Mouse (Mus musculus): ENCODE measurements around the gene Kctd18. TPM values are rescaled to one million over a fixed set of nuclear protein-coding genes. Genes with fewer than 3 reads are reported as not detected.
"Not testable (repeated sequence)": the region's sequence is repeated elsewhere in the genome, so short reads cannot be mapped to it uniquely, and the experiment has no call there.

Kctd18 gene
- total and polyA plus RNA-seq, 3 experiments: 18.7 to 52.7 (median 30.6) TPM

- no peak overlapping the region for H3K4me3 ChIP-seq (ENCODE audit: low read depth, low read length)
- TF ChIP-seq TAL1 (conservative IDR thresholded peaks at IDR 0.05; ENCODE audit: low read depth, low read length): no peak
- no peak for TF ChIP-seq CTCF (IDR thresholded peaks at IDR 0.05; ENCODE audit: low read depth, low read length)
- no peak for TF ChIP-seq GATA2 (IDR thresholded peaks at IDR 0.05; ENCODE audit: borderline replicate concordance, low read depth, low read length)
- TF ChIP-seq GATA1 (IDR thresholded peaks at IDR 0.05; ENCODE audit: borderline replicate concordance, low read length): no peak
- TF ChIP-seq POLR2AphosphoS5 (IDR thresholded peaks at IDR 0.05; ENCODE audit: insufficient replicate concordance, low read depth, low read length): no peak
- peaks cover 8% of the 10 kb centered on the region; the same call in 1 of the 2 replicates for H3K27me3 ChIP-seq (ENCODE audit: insufficient read depth, low read length)
- no peak for ATAC-seq (ENCODE audit: extremely low read depth, insufficient number of reproducible peaks, low FRiP score, poor library complexity, severe bottlenecking)
- no peaks in the 10 kb centered on the region for H3K36me3 ChIP-seq (replicated peaks)
- H3K9me3 ChIP-seq (replicated peaks): no peaks in the 10 kb centered on the region
- peaks cover 8% of the 10 kb centered on the region; the same call in 1 of the 2 replicates for H3K4me1 ChIP-seq (ENCODE audit: insufficient read depth, low read depth, low read length)
- no peak for DNase-seq (ENCODE audit: low spot score)
These were observed 37.5 kb upstream of the Kctd18 start for GRCm38 (mm10) chr1:58056074-58056807.

- H3K27me3 ChIP-seq (ENCODE audit: insufficient read depth, low read length): peaks cover 6% of the 10 kb centered on the region; the same call in 1 of the 2 replicates
- no peaks in the 10 kb centered on the region for H3K36me3 ChIP-seq (replicated peaks)
- H3K9me3 ChIP-seq (replicated peaks): no peaks in the 10 kb centered on the region
- no peak overlapping the region for H3K4me3 ChIP-seq (ENCODE audit: low read depth, low read length)
- no peak for TF ChIP-seq TAL1 (conservative IDR thresholded peaks at IDR 0.05; ENCODE audit: low read depth, low read length)
- TF ChIP-seq CTCF (IDR thresholded peaks at IDR 0.05; ENCODE audit: low read depth, low read length): no peak
- no peak for TF ChIP-seq GATA1 (IDR thresholded peaks at IDR 0.05; ENCODE audit: borderline replicate concordance, low read length)
- TF ChIP-seq POLR2AphosphoS5 (IDR thresholded peaks at IDR 0.05; ENCODE audit: insufficient replicate concordance, low read depth, low read length): no peak
- no peak for TF ChIP-seq GATA2 (IDR thresholded peaks at IDR 0.05; ENCODE audit: borderline replicate concordance, low read depth, low read length)
- DNase-seq (ENCODE audit: low spot score) (no peak), ATAC-seq (ENCODE audit: extremely low read depth, insufficient number of reproducible peaks, low FRiP score, poor library complexity, severe bottlenecking) (no peak)
- peaks cover 10% of the 10 kb centered on the region; the same call in 1 of the 2 replicates for H3K4me1 ChIP-seq (ENCODE audit: insufficient read depth, low read depth, low read length)
These were observed 36.8 kb upstream of the Kctd18 start for GRCm38 (mm10) chr1:58055598-58055997.

- Histone ChIP-seq H3K4me3 (ENCODE audit: low read depth, low read length) (no peak overlapping the region), H3K9me3 (replicated peaks) (no peaks in the 10 kb centered on the region), H3K27me3 (ENCODE audit: insufficient read depth, low read length) (peaks cover 19% of the 10 kb centered on the region), H3K4me1 (ENCODE audit: insufficient read depth, low read depth, low read length) (peaks cover 10% of the 10 kb centered on the region; the same call in 1 of the 2 replicates), H3K36me3 (replicated peaks) (no peaks in the 10 kb centered on the region)
- TF ChIP-seq CTCF (IDR thresholded peaks at IDR 0.05; ENCODE audit: low read depth, low read length) (no peak), GATA1 (IDR thresholded peaks at IDR 0.05; ENCODE audit: borderline replicate concordance, low read length) (no peak), GATA2 (IDR thresholded peaks at IDR 0.05; ENCODE audit: borderline replicate concordance, low read depth, low read length) (no peak), POLR2AphosphoS5 (IDR thresholded peaks at IDR 0.05; ENCODE audit: insufficient replicate concordance, low read depth, low read length) (no peak), TAL1 (conservative IDR thresholded peaks at IDR 0.05; ENCODE audit: low read depth, low read length) (no peak)
- DNase-seq (ENCODE audit: low spot score): no peak
- no peak for ATAC-seq (ENCODE audit: extremely low read depth, insufficient number of reproducible peaks, low FRiP score, poor library complexity, severe bottlenecking)
These were observed 30.4 kb upstream of the Kctd18 start for GRCm38 (mm10) chr1:58049126-58049525.

- no peak for TF ChIP-seq TAL1 (conservative IDR thresholded peaks at IDR 0.05; ENCODE audit: low read depth, low read length)
- no peak for TF ChIP-seq GATA1 (IDR thresholded peaks at IDR 0.05; ENCODE audit: borderline replicate concordance, low read length)
- no peak for TF ChIP-seq POLR2AphosphoS5 (IDR thresholded peaks at IDR 0.05; ENCODE audit: insufficient replicate concordance, low read depth, low read length)
- no peak for TF ChIP-seq GATA2 (IDR thresholded peaks at IDR 0.05; ENCODE audit: borderline replicate concordance, low read depth, low read length)
- TF ChIP-seq CTCF (IDR thresholded peaks at IDR 0.05; ENCODE audit: low read depth, low read length): no peak
- Histone ChIP-seq H3K4me1 (ENCODE audit: insufficient read depth, low read depth, low read length) (peaks cover 6% of the 10 kb centered on the region; the same call in 1 of the 2 replicates), H3K9me3 (replicated peaks) (no peaks in the 10 kb centered on the region), H3K4me3 (ENCODE audit: low read depth, low read length) (no peak overlapping the region), H3K36me3 (replicated peaks) (no peaks in the 10 kb centered on the region), H3K27me3 (ENCODE audit: insufficient read depth, low read length) (peaks cover 28% of the 10 kb centered on the region)
- DNase-seq (ENCODE audit: low spot score) (no peak), ATAC-seq (ENCODE audit: extremely low read depth, insufficient number of reproducible peaks, low FRiP score, poor library complexity, severe bottlenecking) (no peak)
These were observed 28.1 kb upstream of the Kctd18 start for GRCm38 (mm10) chr1:58046721-58047290.

GRCm38 (mm10) chr1:58045546-58045945 is 26.8 kb upstream of the Kctd18 start:
- H3K4me3 ChIP-seq (ENCODE audit: low read depth, low read length): no peak overlapping the region
- ATAC-seq (ENCODE audit: extremely low read depth, insufficient number of reproducible peaks, low FRiP score, poor library complexity, severe bottlenecking): no peak
- no peak for DNase-seq (ENCODE audit: low spot score)
- no peaks in the 10 kb centered on the region for H3K36me3 ChIP-seq (replicated peaks)
- peaks cover 30% of the 10 kb centered on the region for H3K27me3 ChIP-seq (ENCODE audit: insufficient read depth, low read length)
- no peaks in the 10 kb centered on the region for H3K4me1 ChIP-seq (ENCODE audit: insufficient read depth, low read depth, low read length)
- TF ChIP-seq POLR2AphosphoS5 (IDR thresholded peaks at IDR 0.05; ENCODE audit: insufficient replicate concordance, low read depth, low read length) (no peak), GATA1 (IDR thresholded peaks at IDR 0.05; ENCODE audit: borderline replicate concordance, low read length) (no peak), TAL1 (conservative IDR thresholded peaks at IDR 0.05; ENCODE audit: low read depth, low read length) (no peak), GATA2 (IDR thresholded peaks at IDR 0.05; ENCODE audit: borderline replicate concordance, low read depth, low read length) (no peak), CTCF (IDR thresholded peaks at IDR 0.05; ENCODE audit: low read depth, low read length) (no peak)
- no peaks in the 10 kb centered on the region for H3K9me3 ChIP-seq (replicated peaks)

GRCm38 (mm10) chr1:58045076-58045475 is 26.3 kb upstream of the Kctd18 start:
- Histone ChIP-seq H3K27me3 (ENCODE audit: insufficient read depth, low read length) (peaks cover 30% of the 10 kb centered on the region), H3K4me1 (ENCODE audit: insufficient read depth, low read depth, low read length) (no peaks in the 10 kb centered on the region), H3K9me3 (replicated peaks) (no peaks in the 10 kb centered on the region), H3K36me3 (replicated peaks) (no peaks in the 10 kb centered on the region), H3K4me3 (ENCODE audit: low read depth, low read length) (no peak overlapping the region)
- ATAC-seq (ENCODE audit: extremely low read depth, insufficient number of reproducible peaks, low FRiP score, poor library complexity, severe bottlenecking) (no peak), DNase-seq (ENCODE audit: low spot score) (no peak)
- TF ChIP-seq TAL1 (conservative IDR thresholded peaks at IDR 0.05; ENCODE audit: low read depth, low read length): no peak
- no peak for TF ChIP-seq POLR2AphosphoS5 (IDR thresholded peaks at IDR 0.05; ENCODE audit: insufficient replicate concordance, low read depth, low read length)
- no peak for TF ChIP-seq GATA1 (IDR thresholded peaks at IDR 0.05; ENCODE audit: borderline replicate concordance, low read length)
- no peak for TF ChIP-seq CTCF (IDR thresholded peaks at IDR 0.05; ENCODE audit: low read depth, low read length)
- TF ChIP-seq GATA2 (IDR thresholded peaks at IDR 0.05; ENCODE audit: borderline replicate concordance, low read depth, low read length): no peak

GRCm38 (mm10) chr1:58037306-58037705 is 18.6 kb upstream of the Kctd18 start:
- not testable (repeated sequence) for DNase-seq (ENCODE audit: low spot score)

More at GRCm38 (mm10) chr1:58037306-58037705, 18.6 kb upstream of the Kctd18 start:
- H3K36me3 ChIP-seq (replicated peaks); H3K4me1 ChIP-seq (ENCODE audit: insufficient read depth, low read depth, low read length); H3K9me3 ChIP-seq (replicated peaks); H3K4me3 ChIP-seq (ENCODE audit: low read depth, low read length); ATAC-seq (ENCODE audit: extremely low read depth, insufficient number of reproducible peaks, low FRiP score, poor library complexity, severe bottlenecking): not testable (repeated sequence)
- peaks cover 17% of the 10 kb centered on the region for H3K27me3 ChIP-seq (ENCODE audit: insufficient read depth, low read length)

Data from G1E (cell line).